Mouse (Mus musculus) stomach, postnatal 0 days (tissue): ENCODE data around the gene Robo4. TPM values are rescaled to one million over a fixed set of nuclear protein-coding genes. Genes with fewer than 3 reads are reported as not detected.
A peak's percentile ranks its signal among the peaks of the same experiment; 100 is the strongest.

ENCODE experiments used
- ATAC-seq: fragments of 200-750 bp; cut with Nextera tagmentation; 2 replicates; pipeline ENCODE4 v1.8.0; 2017; ENCODE audit not compliant: low FRiP score, low TSS enrichment
- DNase-seq: peaks from one replicate; pipeline ENCODE4 v3.0.0-alpha.2; 2016; ENCODE audit warnings: low spot score
- H3K27ac ChIP-seq: fragments of 300-500 bp; sonication (generic); replicated peaks from 2 replicates; pipeline ENCODE4 v1.5.1; 2014; ENCODE audit warnings: mild to moderate bottlenecking, control low read depth
- H3K27me3 ChIP-seq: fragments of 300-500 bp; sonication (generic); 2 replicates; pipeline ENCODE4 v1.6.1; 2014; ENCODE audit warnings: low read length; ENCODE audit not compliant: control insufficient read depth, insufficient read depth
- H3K36me3 ChIP-seq: fragments of 300-500 bp; sonication (generic); 2 replicates; pipeline ENCODE4 v1.6.1; 2014; ENCODE audit warnings: low read length, mixed read lengths; ENCODE audit not compliant: control insufficient read depth, insufficient read depth
- H3K4me1 ChIP-seq: fragments of 300-500 bp; sonication (generic); replicated peaks from 2 replicates; pipeline ENCODE4 v1.6.1; 2014; ENCODE audit warnings: antibody characterized with exemption; ENCODE audit not compliant: control insufficient read depth, insufficient read depth
- H3K4me2 ChIP-seq: fragments of 300-500 bp; sonication (generic); replicated peaks from 2 replicates; pipeline ENCODE4 v1.6.1; 2014; ENCODE audit warnings: low read depth, mild to moderate bottlenecking, control low read depth, moderate library complexity
- H3K4me3 ChIP-seq: fragments of 300-500 bp; sonication (generic); 2 replicates; pipeline ENCODE4 v1.5.1; 2014; ENCODE audit warnings: low read depth, low read length, control low read depth
- H3K9ac ChIP-seq: fragments of 300-500 bp; sonication (generic); 2 replicates; pipeline ENCODE4 v1.6.1; 2014; ENCODE audit warnings: mild to moderate bottlenecking, low read length, control low read depth, mixed read lengths
- H3K9me3 ChIP-seq: fragments of 300-500 bp; sonication (generic); 2 replicates; pipeline ENCODE4 v1.6.1; 2016; ENCODE audit warnings: low read length; ENCODE audit not compliant: control insufficient read depth
- CTCF ChIP-seq: IDR thresholded peaks from 2 replicates; pipeline ENCODE4 v1.5.1; 2016; ENCODE audit warnings: antibody characterized with exemption, low read depth, mild to moderate bottlenecking, moderate library complexity
- EP300 ChIP-seq: optimal IDR thresholded peaks from 2 replicates; pipeline ENCODE3; 2016; ENCODE audit warnings: antibody characterized with exemption
- WGBS: fragments of 180-500 bp; shearing (Covaris S2); extraction: QIAGEN DNeasy Blood & Tissue Kit; methylation state at CpG from one replicate; pipeline ENCODE4 v1.1.7; 2014; 5-methylcytosine and 5-hydroxymethylcytosine counted together
- polyA plus RNA-seq: library from polyadenylated mRNA; unstranded; fragments of >200 nt; fragmentation: Nextera tagmentation; extraction: Ambion mirVana; gene quantifications from 2 replicates; pipeline ENCODE4 v1.2.1, GENCODE M21; 2015

The Robo4 gene
- polyA plus RNA-seq, 1 experiment from 2014 or later: 4.4 TPM

DNA sequence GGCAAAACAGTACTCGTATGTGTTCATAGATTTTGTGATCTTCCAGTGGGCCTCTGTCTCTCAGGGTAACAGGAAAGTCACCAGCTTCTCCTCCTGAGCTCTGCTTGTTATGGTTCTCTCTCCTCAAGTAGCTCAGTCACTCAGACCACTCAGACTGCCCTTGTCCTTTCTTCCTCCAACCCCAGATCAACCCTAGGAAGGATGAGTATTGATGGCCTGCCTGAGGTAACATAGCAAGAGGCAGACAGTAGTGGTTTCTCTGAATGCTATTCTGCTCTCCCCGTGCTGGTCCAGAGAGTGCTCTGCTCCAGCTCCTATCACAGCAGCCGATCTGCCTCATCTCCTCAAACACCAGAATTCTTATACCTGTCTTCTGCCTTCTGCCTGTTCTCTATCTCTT is 38.1 kb upstream of the Robo4 start:
- DNase-seq: no peak
- 64% methylated on average over 3 of the region's 3 CpGs for WGBS
- H3K27ac ChIP-seq: no peak overlapping the region
- 0 out of 2 replicates have a peak, but pooled peaks cover 3% of the 10 kb centered on the region for H3K4me1 ChIP-seq
- no peak overlapping the region for H3K4me2 ChIP-seq
- no peaks in the 10 kb centered on the region for H3K36me3 ChIP-seq
- ATAC-seq: no peak
- TF ChIP-seq CTCF (no peak), EP300 (no peak)
- no peak overlapping the region for H3K9ac ChIP-seq
- H3K27me3 ChIP-seq: no peaks in the 10 kb centered on the region
- no peak overlapping the region for H3K4me3 ChIP-seq
- no peaks in the 10 kb centered on the region for H3K9me3 ChIP-seq

DNA sequence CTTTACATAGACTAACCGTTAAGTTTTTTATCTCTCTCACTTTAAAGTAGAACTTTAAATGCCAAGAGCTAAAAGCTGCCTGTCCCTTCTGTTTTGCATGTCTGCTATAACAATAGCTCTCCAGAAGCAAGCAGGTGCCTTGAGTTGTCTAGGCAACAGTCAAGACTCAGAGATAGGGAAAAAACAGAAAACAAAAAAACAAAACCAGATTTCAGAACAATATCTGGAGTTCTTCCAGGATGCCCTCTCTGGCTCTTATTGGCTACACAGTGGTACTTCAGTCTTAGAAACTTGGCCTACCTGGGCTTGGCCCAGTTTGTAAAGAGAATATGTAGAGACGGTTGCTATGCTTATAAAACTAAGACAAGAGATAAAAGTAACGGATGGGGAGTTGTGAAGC is 37.3 kb upstream of the Robo4 start:
- 0 out of 2 replicates have a peak, but pooled peaks cover 3% of the 10 kb centered on the region for H3K4me1 ChIP-seq
- no peaks in the 10 kb centered on the region for H3K27me3 ChIP-seq
- WGBS: 76% methylated on average over 3 of the region's 3 CpGs
- H3K4me3 ChIP-seq: no peak overlapping the region
- no peak overlapping the region for H3K4me2 ChIP-seq
- H3K36me3 ChIP-seq: no peaks in the 10 kb centered on the region
- H3K27ac ChIP-seq: no peak overlapping the region
- TF ChIP-seq EP300 (no peak), CTCF (no peak)
- no peak for DNase-seq
- no peak for ATAC-seq
- no peak overlapping the region for H3K9ac ChIP-seq
- H3K9me3 ChIP-seq: no peaks in the 10 kb centered on the region

- no peak overlapping the region for H3K4me2 ChIP-seq
- 58% methylated on average over 5 of the region's 5 CpGs for WGBS
- DNase-seq: no peak
These were observed 36.0 kb upstream of the Robo4 start for GRCm38 (mm10) chr9:37365706-37366105.

DNA sequence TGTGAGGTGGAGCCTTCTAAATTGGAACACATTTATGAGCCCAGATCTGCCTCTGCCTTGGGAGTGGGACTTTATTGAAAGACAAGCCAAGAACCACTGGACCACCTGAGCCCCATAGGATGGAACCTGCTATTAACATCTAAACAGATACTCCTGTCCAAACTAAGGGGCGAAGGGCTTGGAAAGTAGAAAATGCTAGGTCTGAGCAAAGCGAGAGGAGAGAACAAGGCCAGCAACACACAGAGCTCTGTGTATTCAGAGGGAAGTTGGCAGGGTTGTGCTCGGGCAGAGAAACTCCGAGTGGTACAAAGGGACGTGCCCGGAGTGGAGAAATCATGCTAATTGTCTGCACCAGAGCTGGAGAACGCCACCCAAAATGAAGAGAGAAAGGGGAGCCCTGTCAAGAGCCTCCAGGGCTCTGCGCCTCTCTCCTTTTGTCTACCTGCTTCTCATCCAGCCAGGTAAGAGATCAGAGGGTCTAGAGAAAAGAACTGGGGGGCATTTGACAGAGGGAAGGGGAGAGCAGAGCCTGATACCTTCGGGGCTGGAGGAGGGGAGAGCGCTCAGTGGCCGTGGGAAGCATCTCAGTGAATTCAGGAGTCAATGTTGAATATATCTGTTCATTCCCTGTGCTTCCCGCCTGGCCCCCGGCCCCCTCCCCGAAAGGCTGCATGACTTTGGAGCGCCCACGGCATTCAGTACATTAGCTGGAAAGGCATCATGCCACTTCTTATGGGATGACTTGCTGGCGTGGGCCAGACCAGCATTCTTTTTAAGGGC is 34.2 kb upstream of the Robo4 start, which contains the start of gene Hepacam:
Gene Hepacam (plus strand): TSS at position 51 of the 780 bp plus-strand sequence.
- Histone ChIP-seq H3K4me2 (no peak within 1 kb of the TSS), H3K27me3 (no peaks in the 10 kb centered on the region), H3K4me1 (no peaks in the 10 kb centered on the region), H3K27ac (0 out of 2 replicates have a peak within 1 kb of the TSS, but pooled peaks have one; percentile 24), H3K4me3 (no peak within 1 kb of the TSS), H3K9me3 (no peaks in the 10 kb centered on the region), H3K9ac (no peak within 1 kb of the TSS), H3K36me3 (no peaks in the 10 kb centered on the region)
- DNase-seq (no peak), ATAC-seq (no peak)
- TF ChIP-seq EP300: no peak
- no peak for TF ChIP-seq CTCF
- WGBS: 81% methylated on average over 17 of the region's 17 CpGs

More at GRCm38 (mm10) chr9:37365706-37366105, 36.0 kb upstream of the Robo4 start:
- H3K27me3 ChIP-seq: no peaks in the 10 kb centered on the region
- no peak overlapping the region for H3K4me3 ChIP-seq
- H3K36me3 ChIP-seq: no peaks in the 10 kb centered on the region
- TF ChIP-seq EP300 (no peak), CTCF (0 out of 2 replicates have a peak, but pooled peaks have one; percentile 8)
- no peaks in the 10 kb centered on the region for H3K4me1 ChIP-seq
- H3K9me3 ChIP-seq: no peaks in the 10 kb centered on the region
- ATAC-seq: no peak
- no peak overlapping the region for H3K9ac ChIP-seq
- H3K27ac ChIP-seq: no peak overlapping the region

- Histone ChIP-seq H3K36me3 (no peaks in the 10 kb centered on the region), H3K27ac (no peak overlapping the region), H3K9ac (no peak overlapping the region), H3K4me2 (no peak overlapping the region), H3K4me3 (no peak overlapping the region), H3K27me3 (no peaks in the 10 kb centered on the region), H3K4me1 (no peaks in the 10 kb centered on the region), H3K9me3 (no peaks in the 10 kb centered on the region)
- TF ChIP-seq EP300: no peak
- 0 out of 2 replicates have a peak, but pooled peaks have one; percentile 15 for TF ChIP-seq CTCF
- ATAC-seq: peak; percentile 45; the same call in 1 of the 2 replicates
- no peak for DNase-seq
- 56% methylated on average over 11 of the region's 11 CpGs for WGBS
These were observed 33.4 kb upstream of the Robo4 start for GRCm38 (mm10) chr9:37368081-37368830.
